Mouse (Mus musculus) right cerebral cortex, adult 18-20 months (tissue): Measurements from ENCODE around the gene Skint7.
"Not testable (repeated sequence)": the region's sequence is repeated elsewhere in the genome, so short reads cannot be mapped to it uniquely, and the experiment has no call there.

ENCODE experiments used
- DNase-seq: peaks from one replicate; pipeline ENCODE4 v3.0.0; 2022; ENCODE audit warnings: mixed read lengths

Skint7 gene

DNA sequence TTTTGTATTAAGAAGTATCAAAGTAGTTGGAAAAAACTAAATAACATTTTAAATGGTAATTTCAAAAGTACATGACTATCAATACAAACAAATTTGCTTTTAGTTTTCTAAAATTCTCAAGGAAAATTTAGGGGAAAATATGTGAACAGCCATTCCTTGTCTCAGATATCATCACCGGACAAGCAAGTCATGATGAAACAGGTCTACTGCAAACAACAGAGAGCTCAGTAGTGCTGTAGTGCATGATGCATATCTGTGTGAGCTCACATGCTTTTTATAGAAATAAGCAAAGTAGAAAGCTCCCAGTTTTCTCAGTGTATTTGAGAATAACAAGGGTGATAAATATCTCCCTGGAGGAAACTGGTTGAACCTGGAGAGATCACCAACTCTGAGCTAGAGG, at the start of gene Skint7:
Skint7 (plus strand) TSS at position 301 of the 400 bp plus-strand sequence.
- DNase-seq = no peak

DNA sequence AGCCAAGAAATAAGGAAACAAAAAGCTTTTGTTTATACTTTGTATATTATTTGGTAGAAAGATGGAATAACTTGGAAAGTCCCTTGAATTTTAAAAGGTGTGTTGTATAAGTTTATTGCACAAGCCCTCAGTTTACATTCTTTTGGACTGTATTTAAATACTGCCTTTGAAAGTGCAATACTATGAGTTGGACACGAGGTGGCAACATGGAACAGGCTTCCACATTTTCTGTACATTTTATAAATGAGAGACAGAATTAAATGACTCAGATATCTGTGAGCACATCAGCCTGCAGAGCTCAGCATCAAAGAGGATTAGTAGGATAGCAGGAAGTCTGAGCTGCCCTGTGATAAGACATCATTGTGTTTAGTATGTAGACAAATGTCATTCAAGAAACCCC, 11.4 kb upstream of the Skint7 start:
- peak; percentile 4 for DNase-seq

DNA sequence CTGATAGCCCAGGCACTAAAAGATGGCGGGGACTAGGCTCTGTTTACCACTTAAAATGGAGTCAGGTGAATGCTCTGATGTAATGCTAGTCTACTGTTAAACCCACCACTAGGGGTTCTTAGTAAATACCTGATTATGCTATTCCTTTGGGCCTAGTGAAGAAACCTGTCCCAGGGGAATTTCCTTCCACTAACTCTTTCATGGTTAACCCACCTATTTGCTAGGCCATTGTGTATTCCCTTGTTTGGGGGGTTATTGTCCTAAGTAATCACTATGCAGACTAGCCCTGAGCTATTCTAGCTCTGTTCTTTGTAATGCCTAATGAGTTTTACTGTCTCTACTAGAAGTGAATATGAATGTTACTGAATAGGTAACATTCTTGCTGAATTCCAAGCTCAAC, 9.5 kb upstream of the Skint7 start:
- DNase-seq = not testable (repeated sequence)

DNA sequence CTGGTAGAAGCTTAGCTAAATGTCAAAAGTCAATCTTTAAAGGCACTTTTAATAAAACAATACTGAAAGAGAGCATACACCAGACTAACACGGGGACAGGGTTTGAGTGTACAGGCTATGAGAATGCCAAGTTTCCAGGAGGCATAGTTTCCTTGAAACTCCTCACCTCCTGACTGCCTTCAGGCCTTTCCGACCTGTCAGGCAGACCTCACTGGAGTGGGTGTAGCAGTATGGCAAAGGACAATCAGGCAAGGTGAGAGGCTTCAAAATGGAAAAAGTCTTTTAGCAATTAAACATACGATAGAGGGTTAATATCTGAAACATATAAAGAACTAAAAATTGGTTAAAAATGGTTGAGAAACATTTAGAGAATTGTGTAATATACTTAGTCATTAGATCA, 9.1 kb upstream of the Skint7 start:
- DNase-seq = no peak

DNA sequence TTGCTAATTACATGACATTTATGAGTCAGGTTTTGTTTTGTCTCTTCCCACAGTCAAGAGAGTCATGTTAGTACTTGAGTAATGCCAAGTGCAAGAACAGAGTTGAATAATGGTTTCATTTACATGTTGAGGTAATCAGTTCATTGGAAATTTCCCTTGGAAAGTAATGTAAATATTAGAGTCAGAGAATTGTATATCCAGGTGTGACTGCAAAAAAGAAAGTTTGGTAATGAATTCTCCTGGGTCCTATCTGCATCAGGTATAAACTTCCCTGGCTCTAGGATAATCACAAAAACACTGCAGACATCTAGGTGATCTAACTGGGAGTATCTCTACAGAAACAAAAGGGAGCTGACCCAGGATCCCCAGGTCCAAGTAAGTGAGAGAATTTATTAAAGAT, 33.2 kb downstream of the Skint7 start, which contains the start of gene Skint1:
Skint1 (plus strand) TSS at position 301 of the 400 bp plus-strand sequence.
- no peak for DNase-seq
